Mouse (Mus musculus): ENCODE data around the gene Ccdc69. TPM values are rescaled to one million over a fixed set of nuclear protein-coding genes. Genes with fewer than 3 reads are reported as not detected.
A peak's percentile ranks its signal among the peaks of the same experiment; 100 is the strongest.
"Not testable (repeated sequence)": the region's sequence is repeated elsewhere in the genome, so short reads cannot be mapped to it uniquely, and the experiment has no call there.

Gene Ccdc69
- polyA plus RNA-seq (2012; ENCODE audit: insufficient read depth, low replicate concordance): 0.73 TPM in 1 of 2 replicates, not detected in the other

DNA sequence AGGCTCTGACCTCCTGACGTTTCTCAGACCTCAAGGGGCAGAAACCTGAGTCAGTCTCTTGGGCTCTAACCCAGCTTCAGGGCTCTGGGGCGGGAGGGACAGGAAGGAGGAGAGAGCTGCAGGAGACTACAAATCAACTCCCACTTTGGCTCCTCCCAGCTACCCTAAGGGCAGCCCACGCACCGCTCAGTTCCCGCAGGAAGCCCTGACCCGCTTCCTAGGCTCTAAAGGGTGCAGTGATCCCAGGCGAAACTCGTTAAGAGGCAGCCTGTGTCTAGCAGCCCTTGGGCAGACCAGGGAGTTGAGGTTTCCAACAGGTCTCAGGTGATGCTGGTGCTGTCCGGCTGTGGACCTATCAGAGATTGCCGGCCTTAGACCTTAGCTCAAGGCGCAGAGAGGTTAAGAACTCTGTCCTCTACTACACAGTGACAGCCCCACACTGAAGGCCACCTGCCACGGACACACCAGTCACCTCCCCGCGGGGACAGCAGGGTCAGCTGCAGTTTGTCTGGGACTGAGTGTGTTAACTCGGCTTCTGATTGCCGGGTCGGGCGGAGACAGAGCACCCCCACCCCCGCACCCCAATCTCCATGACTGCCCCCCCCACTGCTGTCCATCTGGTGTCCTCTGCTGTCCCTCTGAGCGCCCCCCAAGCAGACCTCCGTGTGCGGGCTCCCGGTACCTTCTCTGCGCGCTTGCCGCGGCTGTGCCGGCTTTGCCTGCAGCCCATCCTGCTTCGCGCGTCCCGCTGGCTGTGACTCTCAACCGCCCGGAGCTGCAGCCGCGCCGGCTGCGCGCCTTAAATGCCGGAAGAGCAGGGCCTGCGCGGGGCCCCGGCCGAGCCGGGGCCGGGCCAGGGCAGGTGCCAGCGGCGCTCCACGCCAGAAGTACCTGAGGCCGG is at the start of gene Ccdc69:
Ccdc69 (minus strand) TSS at position 801 of the 901 bp plus-strand sequence.
- TF ChIP-seq FLI1 (IDR thresholded peaks at IDR 0.05; ENCODE audit: low read length) (no peak), GATA1 (IDR thresholded peaks at IDR 0.05; ENCODE audit: borderline replicate concordance, low read length) (no peak)
- Histone ChIP-seq H3K9me3 (peaks cover 12% of the 10 kb centered on the region), H3K36me3 (replicated peaks; ENCODE audit: low read length) (no peaks in the 10 kb centered on the region), H3K27me3 (replicated peaks) (peaks cover 27% of the 10 kb centered on the region), H3K4me1 (peaks cover 33% of the 10 kb centered on the region), H3K4me3 (replicated peaks) (peak within 1 kb of the TSS; percentile 92)

DNA sequence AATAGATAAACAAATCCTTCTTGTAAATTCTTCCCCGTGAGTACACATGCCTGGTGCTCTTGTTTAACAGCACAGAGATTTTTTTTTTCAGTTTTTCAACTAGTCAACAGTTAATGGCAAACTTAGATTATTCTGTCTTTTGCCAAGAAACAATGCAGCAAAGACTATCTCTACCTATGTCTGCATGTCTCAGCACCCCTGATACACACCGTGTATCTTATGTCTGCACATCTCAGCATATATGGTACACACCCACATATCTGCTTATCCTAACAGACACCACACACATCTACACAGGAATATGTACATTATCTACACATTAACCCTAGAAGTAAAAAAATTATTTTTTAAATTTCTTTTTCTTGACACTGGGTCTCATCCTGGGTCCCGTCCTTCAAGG is 48.7 kb upstream of the Ccdc69 start:
- Histone ChIP-seq H3K27me3 (replicated peaks) (peaks cover 3% of the 10 kb centered on the region), H3K4me3 (replicated peaks) (no peak overlapping the region), H3K9me3 (no peaks in the 10 kb centered on the region), H3K4me1 (peaks cover 8% of the 10 kb centered on the region), H3K36me3 (replicated peaks; ENCODE audit: low read length) (no peaks in the 10 kb centered on the region)
- TF ChIP-seq FLI1 (IDR thresholded peaks at IDR 0.05; ENCODE audit: low read length): no peak
- no peak for TF ChIP-seq GATA1 (IDR thresholded peaks at IDR 0.05; ENCODE audit: borderline replicate concordance, low read length)

GRCm38 (mm10) chr11:55121430-55121829 is 43.5 kb upstream of the Ccdc69 start:
- TF ChIP-seq FLI1 (IDR thresholded peaks at IDR 0.05; ENCODE audit: low read length): no peak
- H3K36me3 ChIP-seq (replicated peaks; ENCODE audit: low read length): peaks cover 13% of the 10 kb centered on the region
- H3K9me3 ChIP-seq: peaks cover 18% of the 10 kb centered on the region
- H3K4me1 ChIP-seq: peaks cover 21% of the 10 kb centered on the region
- no peak overlapping the region for H3K4me3 ChIP-seq (replicated peaks)
- H3K27me3 ChIP-seq (replicated peaks): peaks cover 3% of the 10 kb centered on the region

- H3K4me3 ChIP-seq (replicated peaks): peak overlapping the region; percentile 72
- peaks cover 18% of the 10 kb centered on the region for H3K9me3 ChIP-seq
- H3K27me3 ChIP-seq (replicated peaks): peaks cover 3% of the 10 kb centered on the region
- TF ChIP-seq FLI1 (IDR thresholded peaks at IDR 0.05; ENCODE audit: low read length): no peak
- no peak for TF ChIP-seq GATA1 (IDR thresholded peaks at IDR 0.05; ENCODE audit: borderline replicate concordance, low read length)
- H3K4me1 ChIP-seq: peaks cover 21% of the 10 kb centered on the region
- H3K36me3 ChIP-seq (replicated peaks; ENCODE audit: low read length): peaks cover 13% of the 10 kb centered on the region
These were observed 42.9 kb upstream of the Ccdc69 start for GRCm38 (mm10) chr11:55120821-55121271.

- peaks cover 21% of the 10 kb centered on the region for H3K9me3 ChIP-seq
- no peak overlapping the region for H3K4me3 ChIP-seq (replicated peaks)
- peaks cover 21% of the 10 kb centered on the region for H3K4me1 ChIP-seq
- TF ChIP-seq GATA1 (IDR thresholded peaks at IDR 0.05; ENCODE audit: borderline replicate concordance, low read length) (no peak), FLI1 (IDR thresholded peaks at IDR 0.05; ENCODE audit: low read length) (no peak)
- H3K36me3 ChIP-seq (replicated peaks; ENCODE audit: low read length): peaks cover 13% of the 10 kb centered on the region
- H3K27me3 ChIP-seq (replicated peaks): peaks cover 3% of the 10 kb centered on the region
These were observed 42.3 kb upstream of the Ccdc69 start for GRCm38 (mm10) chr11:55120279-55120678.

GRCm38 (mm10) chr11:55117031-55117430 is 39.1 kb upstream of the Ccdc69 start:
- Histone ChIP-seq H3K4me1 (peaks cover 28% of the 10 kb centered on the region), H3K27me3 (replicated peaks) (no peaks in the 10 kb centered on the region), H3K36me3 (replicated peaks; ENCODE audit: low read length) (peaks cover 13% of the 10 kb centered on the region), H3K9me3 (peaks cover 23% of the 10 kb centered on the region), H3K4me3 (replicated peaks) (no peak overlapping the region)
- TF ChIP-seq FLI1 (IDR thresholded peaks at IDR 0.05; ENCODE audit: low read length) (no peak), GATA1 (IDR thresholded peaks at IDR 0.05; ENCODE audit: borderline replicate concordance, low read length) (no peak)

GRCm38 (mm10) chr11:55116004-55116403 is 38.1 kb upstream of the Ccdc69 start:
- Histone ChIP-seq H3K36me3 (replicated peaks; ENCODE audit: low read length) (peaks cover 13% of the 10 kb centered on the region), H3K27me3 (replicated peaks) (no peaks in the 10 kb centered on the region), H3K4me1 (peaks cover 23% of the 10 kb centered on the region), H3K4me3 (replicated peaks) (no peak overlapping the region), H3K9me3 (peaks cover 23% of the 10 kb centered on the region)
- no peak for TF ChIP-seq GATA1 (IDR thresholded peaks at IDR 0.05; ENCODE audit: borderline replicate concordance, low read length)
- no peak for TF ChIP-seq FLI1 (IDR thresholded peaks at IDR 0.05; ENCODE audit: low read length)

GRCm38 (mm10) chr11:55114291-55114690 is 36.4 kb upstream of the Ccdc69 start:
- Histone ChIP-seq H3K4me3 (replicated peaks) (no peak overlapping the region), H3K4me1 (peaks cover 14% of the 10 kb centered on the region), H3K9me3 (peaks cover 14% of the 10 kb centered on the region), H3K36me3 (replicated peaks; ENCODE audit: low read length) (peaks cover 6% of the 10 kb centered on the region), H3K27me3 (replicated peaks) (peaks cover 2% of the 10 kb centered on the region)
- no peak for TF ChIP-seq GATA1 (IDR thresholded peaks at IDR 0.05; ENCODE audit: borderline replicate concordance, low read length)
- no peak for TF ChIP-seq FLI1 (IDR thresholded peaks at IDR 0.05; ENCODE audit: low read length)

DNA sequence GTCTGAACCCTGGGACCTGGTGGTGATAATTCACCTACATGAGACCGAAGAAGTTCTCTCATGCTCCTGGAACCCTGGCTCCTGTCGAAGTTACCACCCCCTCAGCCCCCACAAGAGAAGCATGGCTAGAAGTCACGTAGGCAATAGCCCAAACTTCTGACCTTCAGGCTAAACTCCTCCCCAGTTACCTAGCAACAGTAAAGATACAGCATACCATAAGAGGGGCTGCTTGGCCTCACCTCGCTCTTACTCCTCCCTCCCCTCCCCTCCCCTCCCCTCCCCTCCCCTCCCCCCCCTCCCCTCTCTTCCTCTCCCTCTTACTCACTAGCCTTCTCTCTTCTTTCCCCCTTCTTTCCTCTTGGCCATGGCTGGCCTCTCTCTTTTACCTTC is 35.9 kb upstream of the Ccdc69 start:
- H3K4me1 ChIP-seq: peaks cover 14% of the 10 kb centered on the region
- H3K27me3 ChIP-seq (replicated peaks); H3K9me3 ChIP-seq; H3K36me3 ChIP-seq (replicated peaks; ENCODE audit: low read length): not testable (repeated sequence)
- H3K4me3 ChIP-seq (replicated peaks): peak overlapping the region; percentile 26

DNA sequence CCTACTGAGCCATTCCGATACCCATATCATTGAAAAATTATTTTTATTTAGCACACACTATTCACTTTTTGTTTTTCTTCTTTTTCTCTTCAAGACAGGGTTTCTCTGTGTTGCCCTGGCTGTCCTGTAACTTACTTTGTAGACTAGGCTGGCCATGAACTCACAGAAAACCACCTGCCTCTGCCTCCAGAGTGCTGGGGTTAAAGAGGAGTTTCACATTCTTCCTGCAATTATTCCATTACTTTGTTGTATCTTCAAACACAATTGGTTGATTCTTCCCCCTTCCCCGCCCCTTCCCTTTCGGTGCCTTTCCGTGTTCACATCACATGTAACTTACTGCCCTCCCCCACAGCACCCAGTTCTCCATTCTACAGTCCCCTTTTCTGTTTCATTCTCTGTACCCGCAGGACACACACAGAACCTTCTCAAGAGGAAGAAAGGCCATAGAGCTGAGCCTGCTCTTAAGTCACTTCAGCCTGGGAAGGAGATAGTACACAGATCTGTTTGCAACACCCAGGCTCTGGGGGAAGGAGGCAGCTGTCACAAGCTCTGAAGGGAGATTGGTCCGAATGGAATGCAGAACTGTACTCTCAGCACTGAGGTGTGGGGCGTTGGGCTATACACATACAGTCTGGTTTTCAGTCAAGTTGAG is 35.4 kb upstream of the Ccdc69 start:
- H3K4me3 ChIP-seq (replicated peaks): peak overlapping the region; percentile 26
- H3K9me3 ChIP-seq: peaks cover 5% of the 10 kb centered on the region
- TF ChIP-seq GATA1 (IDR thresholded peaks at IDR 0.05; ENCODE audit: borderline replicate concordance, low read length) (no peak), FLI1 (IDR thresholded peaks at IDR 0.05; ENCODE audit: low read length) (no peak)
- peaks cover 5% of the 10 kb centered on the region for H3K36me3 ChIP-seq (replicated peaks; ENCODE audit: low read length)
- H3K4me1 ChIP-seq: peaks cover 14% of the 10 kb centered on the region
- H3K27me3 ChIP-seq (replicated peaks): peaks cover 12% of the 10 kb centered on the region

Measured in megakaryocyte, embryonic 14.5 days (primary cell).